Mouse (Mus musculus): ENCODE results near the gene Calm1. TPM values are rescaled to one million over a fixed set of nuclear protein-coding genes. Genes with fewer than 3 reads are reported as not detected.
"Not testable (repeated sequence)": the region's sequence is repeated elsewhere in the genome, so short reads cannot be mapped to it uniquely, and the experiment has no call there.

Gene Calm1
- total and polyA plus RNA-seq, 3 experiments: 99.2 to 240 (median 224) TPM

- Histone ChIP-seq H3K79me2 (replicated peaks; ENCODE audit: control insufficient read depth, insufficient read depth, low read length) (no peaks in the 10 kb centered on the region), H3K36me3 (ENCODE audit: control insufficient read depth, insufficient read depth, low read length) (no peaks in the 10 kb centered on the region), H3K4me3 (no peak overlapping the region), H3K4me1 (ENCODE audit: control insufficient read depth, insufficient read depth, low read length) (no peaks in the 10 kb centered on the region), H3K9ac (ENCODE audit: low read depth, low read length) (no peak overlapping the region), H3K27me3 (ENCODE audit: control insufficient read depth, insufficient read depth, low read length) (no peaks in the 10 kb centered on the region), H3K27ac (no peak overlapping the region)
- WGBS: 64% methylated on average over 6 of the region's 6 CpGs
- TF ChIP-seq EP300 (IDR thresholded peaks at IDR 0.05; ENCODE audit: insufficient read depth, low read depth, low read length): no peak
- no peak for TF ChIP-seq CTCF (IDR thresholded peaks at IDR 0.05)
- TF ChIP-seq POLR2A (IDR thresholded peaks at IDR 0.05; ENCODE audit: insufficient read depth, low read depth, low read length): no peak
- DNase-seq: no peak
- intact Hi-C loops (cut with DNase I): no loop called here
Measured at GRCm38 (mm10) chr12:100178898-100179440, 20.3 kb upstream of the Calm1 start.

GRCm38 (mm10) chr12:100180802-100181201 is 18.4 kb upstream of the Calm1 start:
- H3K27me3 ChIP-seq (ENCODE audit: control insufficient read depth, insufficient read depth, low read length): no peaks in the 10 kb centered on the region
- no peaks in the 10 kb centered on the region for H3K36me3 ChIP-seq (ENCODE audit: control insufficient read depth, insufficient read depth, low read length)
- 88% methylated on average over 13 of the region's 13 CpGs for WGBS
- no peaks in the 10 kb centered on the region; the same call in 1 of the 2 replicates for H3K4me1 ChIP-seq (ENCODE audit: control insufficient read depth, insufficient read depth, low read length)
- H3K4me3 ChIP-seq: no peak overlapping the region
- TF ChIP-seq POLR2A (IDR thresholded peaks at IDR 0.05; ENCODE audit: insufficient read depth, low read depth, low read length) (no peak), CTCF (IDR thresholded peaks at IDR 0.05) (no peak)
- H3K27ac ChIP-seq: no peak overlapping the region
- no peak overlapping the region for H3K9ac ChIP-seq (ENCODE audit: low read depth, low read length)
- H3K79me2 ChIP-seq (replicated peaks; ENCODE audit: control insufficient read depth, insufficient read depth, low read length): no peaks in the 10 kb centered on the region
- no peak for DNase-seq
- intact Hi-C loops (cut with DNase I): loop anchor here (10.0 kb wide), 1 partner anchor 394 kb away; no protein-coding TSS in a partner anchor

- Histone ChIP-seq H3K79me2 (replicated peaks; ENCODE audit: control insufficient read depth, insufficient read depth, low read length) (no peaks in the 10 kb centered on the region), H3K4me1 (ENCODE audit: control insufficient read depth, insufficient read depth, low read length) (no peaks in the 10 kb centered on the region; the same call in 1 of the 2 replicates), H3K36me3 (ENCODE audit: control insufficient read depth, insufficient read depth, low read length) (no peaks in the 10 kb centered on the region), H3K9ac (ENCODE audit: low read depth, low read length) (no peak overlapping the region), H3K4me3 (no peak overlapping the region), H3K27me3 (ENCODE audit: control insufficient read depth, insufficient read depth, low read length) (no peaks in the 10 kb centered on the region), H3K27ac (no peak overlapping the region)
- 93% methylated on average over 2 of the region's 2 CpGs for WGBS
- intact Hi-C loops (cut with DNase I): loop anchor here (10.0 kb wide), 1 partner anchor 392 kb away; no protein-coding TSS in a partner anchor
- no peak for DNase-seq
- TF ChIP-seq CTCF (IDR thresholded peaks at IDR 0.05) (peak; percentile 45), POLR2A (IDR thresholded peaks at IDR 0.05; ENCODE audit: insufficient read depth, low read depth, low read length) (no peak)
Measured at GRCm38 (mm10) chr12:100182676-100183075, 16.6 kb upstream of the Calm1 start.

- H3K4me1 ChIP-seq (ENCODE audit: control insufficient read depth, insufficient read depth, low read length): no peaks in the 10 kb centered on the region; the same call in 1 of the 2 replicates
- no peaks in the 10 kb centered on the region for H3K79me2 ChIP-seq (replicated peaks; ENCODE audit: control insufficient read depth, insufficient read depth, low read length)
- H3K36me3 ChIP-seq (ENCODE audit: control insufficient read depth, insufficient read depth, low read length): no peaks in the 10 kb centered on the region
- DNase-seq: peak in 1 of 2 experiments; percentile 49
- no peak for TF ChIP-seq POLR2A (IDR thresholded peaks at IDR 0.05; ENCODE audit: insufficient read depth, low read depth, low read length)
- TF ChIP-seq EP300 (IDR thresholded peaks at IDR 0.05; ENCODE audit: insufficient read depth, low read depth, low read length): no peak
- no peak for TF ChIP-seq CTCF (IDR thresholded peaks at IDR 0.05)
- H3K27ac ChIP-seq: no peak overlapping the region
- WGBS: 57% methylated on average over 5 of the region's 5 CpGs
- no peaks in the 10 kb centered on the region for H3K27me3 ChIP-seq (ENCODE audit: control insufficient read depth, insufficient read depth, low read length)
- intact Hi-C loops (cut with DNase I): loop anchor here (10.0 kb wide), 1 partner anchor 391 kb away; no protein-coding TSS in a partner anchor
- no peak overlapping the region for H3K4me3 ChIP-seq
- H3K9ac ChIP-seq (ENCODE audit: low read depth, low read length): no peak overlapping the region
Measured at GRCm38 (mm10) chr12:100183970-100184369, 15.3 kb upstream of the Calm1 start.

- H3K27me3 ChIP-seq (ENCODE audit: control insufficient read depth, insufficient read depth, low read length): not testable (repeated sequence)
Measured at GRCm38 (mm10) chr12:100184976-100185375, 14.3 kb upstream of the Calm1 start.

GRCm38 (mm10) chr12:100185897-100186296 is 13.3 kb upstream of the Calm1 start:
- DNase-seq: no peak
- H3K9ac ChIP-seq (ENCODE audit: low read depth, low read length): no peak overlapping the region
- H3K27ac ChIP-seq: no peak overlapping the region
- H3K27me3 ChIP-seq (ENCODE audit: control insufficient read depth, insufficient read depth, low read length): no peaks in the 10 kb centered on the region
- no peaks in the 10 kb centered on the region; the same call in 1 of the 2 replicates for H3K4me1 ChIP-seq (ENCODE audit: control insufficient read depth, insufficient read depth, low read length)
- H3K36me3 ChIP-seq (ENCODE audit: control insufficient read depth, insufficient read depth, low read length): no peaks in the 10 kb centered on the region
- H3K4me3 ChIP-seq: no peak overlapping the region
- 69% methylated on average over 7 of the region's 7 CpGs for WGBS
- no peaks in the 10 kb centered on the region for H3K79me2 ChIP-seq (replicated peaks; ENCODE audit: control insufficient read depth, insufficient read depth, low read length)
- TF ChIP-seq POLR2A (IDR thresholded peaks at IDR 0.05; ENCODE audit: insufficient read depth, low read depth, low read length): no peak
- TF ChIP-seq CTCF (IDR thresholded peaks at IDR 0.05): no peak
- TF ChIP-seq EP300 (IDR thresholded peaks at IDR 0.05; ENCODE audit: insufficient read depth, low read depth, low read length): no peak
- intact Hi-C loops (cut with DNase I): loop anchor here (2.0 to 10.0 kb wide), 3 partner anchors 27 to 389 kb away; partner anchors contain the start of genes Nrde2 and Ttc7b

More at GRCm38 (mm10) chr12:100184976-100185375, 14.3 kb upstream of the Calm1 start:
- H3K9ac ChIP-seq (ENCODE audit: low read depth, low read length); DNase-seq; H3K4me3 ChIP-seq; H3K36me3 ChIP-seq (ENCODE audit: control insufficient read depth, insufficient read depth, low read length); H3K27ac ChIP-seq; H3K4me1 ChIP-seq (ENCODE audit: control insufficient read depth, insufficient read depth, low read length); H3K79me2 ChIP-seq (replicated peaks; ENCODE audit: control insufficient read depth, insufficient read depth, low read length): not testable (repeated sequence)
- intact Hi-C loops (cut with DNase I): loop anchor here (5.0 to 10.0 kb wide), 2 partner anchors 337 to 390 kb away; partner anchors contain the start of gene Ttc7b
- WGBS: 88% methylated on average over 2 of the region's 2 CpGs
- peak; percentile 62 for TF ChIP-seq CTCF (IDR thresholded peaks at IDR 0.05)
